Mouse (Mus musculus) ZHBTc4 (cell line): Measurements from ENCODE around the gene Fam98c.
A peak's percentile ranks its signal among the peaks of the same experiment; 100 is the strongest.
"Not testable (repeated sequence)": the region's sequence is repeated elsewhere in the genome, so short reads cannot be mapped to it uniquely, and the experiment has no call there.

Experiments
- DNase-seq: peaks from one replicate; pipeline ENCODE4 v3.0.0-alpha.2; 2011; ENCODE audit warnings: low read depth, low spot score

Gene Fam98c

GRCm38 (mm10) chr7:29158264-29158663 is 2.2 kb upstream of the Fam98c start:
- DNase-seq, result peak; percentile 94

- peak; percentile 96 for DNase-seq
These were observed 717 bp downstream of the Fam98c start for GRCm38 (mm10) chr7:29155196-29155837.

GRCm38 (mm10) chr7:29154018-29154720 is 1.9 kb downstream of the Fam98c start:
- peak; percentile 85 for DNase-seq

GRCm38 (mm10) chr7:29151486-29151885 is 4.5 kb downstream of the Fam98c start:
- DNase-seq, result no peak

GRCm38 (mm10) chr7:29148771-29149170 is 7.3 kb downstream of the Fam98c start:
- DNase-seq, result no peak

GRCm38 (mm10) chr7:29146625-29147367 is 9.2 kb downstream of the Fam98c start:
- DNase-seq, result no peak

- DNase-seq, result no peak
These were observed 12.0 kb downstream of the Fam98c start for GRCm38 (mm10) chr7:29144006-29144405.

GRCm38 (mm10) chr7:29141416-29141815 is 14.6 kb downstream of the Fam98c start:
- DNase-seq, result no peak

GRCm38 (mm10) chr7:29139237-29139636 is 16.8 kb downstream of the Fam98c start:
- DNase-seq, result not testable (repeated sequence)

GRCm38 (mm10) chr7:29137429-29137828 is 18.6 kb downstream of the Fam98c start:
- peak; percentile 95 for DNase-seq

GRCm38 (mm10) chr7:29134693-29135386 is 21.2 kb downstream of the Fam98c start, which contains the start of gene Rasgrp4:
Gene Rasgrp4, plus strand, starts transcription at chr7:29134851.
- DNase-seq, result peak; percentile 41

- DNase-seq, result no peak
These were observed 21.8 kb downstream of the Fam98c start for GRCm38 (mm10) chr7:29134230-29134629.

GRCm38 (mm10) chr7:29128725-29129124 is 27.3 kb downstream of the Fam98c start:
- DNase-seq, result peak; percentile 57

- DNase-seq, result peak; percentile 86
These were observed 29.7 kb downstream of the Fam98c start for GRCm38 (mm10) chr7:29126173-29126915.

GRCm38 (mm10) chr7:29124970-29125369 is 31.1 kb downstream of the Fam98c start, which contains the start of gene Ryr1:
Gene Ryr1, minus strand, starts transcription at chr7:29125179.
- peak; percentile 95 for DNase-seq

GRCm38 (mm10) chr7:29123531-29124358 is 32.3 kb downstream of the Fam98c start:
- no peak for DNase-seq

GRCm38 (mm10) chr7:29122821-29123220 is 33.2 kb downstream of the Fam98c start:
- DNase-seq, result peak; percentile 44

- DNase-seq, result no peak
These were observed 36.5 kb downstream of the Fam98c start for GRCm38 (mm10) chr7:29119526-29119925.

- DNase-seq, result peak; percentile 78
These were observed 37.7 kb downstream of the Fam98c start for GRCm38 (mm10) chr7:29118142-29118851.
